Mouse (Mus musculus): Measurements from ENCODE around the gene Nrp2. TPM values are rescaled to one million over a fixed set of nuclear protein-coding genes. Genes with fewer than 3 reads are reported as not detected.

Gene Nrp2
- polyA plus RNA-seq, 1 experiment from 2014 or later = 7.1 TPM

- H3K36me3 ChIP-seq (ENCODE audit: control insufficient read depth, insufficient read depth, low read length) = no peaks in the 10 kb centered on the region
- H3K9me3 ChIP-seq (ENCODE audit: control insufficient read depth, low read length) = no peaks in the 10 kb centered on the region
- H3K4me2 ChIP-seq (replicated peaks; ENCODE audit: low read depth, low read length) = peak overlapping the region; percentile 92
- H3K9ac ChIP-seq (ENCODE audit: low read depth, low read length) = peak overlapping the region; percentile 64; the same call in 1 of the 2 replicates
- no peak overlapping the region for H3K27ac ChIP-seq (ENCODE audit: low read depth, low read length)
- peaks cover 29% of the 10 kb centered on the region; the same call in 1 of the 2 replicates for H3K4me1 ChIP-seq (ENCODE audit: control insufficient read depth, insufficient read depth, low read length)
- 6% methylated on average over 17 of the region's 17 CpGs for WGBS
- no peak for ATAC-seq (ENCODE audit: low FRiP score, low TSS enrichment)
- H3K4me3 ChIP-seq (ENCODE audit: low read length) = peak overlapping the region; percentile 58
- peaks cover 54% of the 10 kb centered on the region for H3K27me3 ChIP-seq (ENCODE audit: control insufficient read depth, insufficient read depth, low read length)
These were observed 5.1 kb downstream of the Nrp2 start for GRCm38 (mm10) chr1:62707913-62708860.

GRCm38 (mm10) chr1:62709770-62710335, 6.8 kb downstream of the Nrp2 start:
- Histone ChIP-seq H3K36me3 (ENCODE audit: control insufficient read depth, insufficient read depth, low read length) (no peaks in the 10 kb centered on the region), H3K4me3 (ENCODE audit: low read length) (no peak overlapping the region), H3K27me3 (ENCODE audit: control insufficient read depth, insufficient read depth, low read length) (peaks cover 43% of the 10 kb centered on the region), H3K9me3 (ENCODE audit: control insufficient read depth, low read length) (no peaks in the 10 kb centered on the region), H3K4me2 (replicated peaks; ENCODE audit: low read depth, low read length) (no peak overlapping the region), H3K27ac (ENCODE audit: low read depth, low read length) (no peak overlapping the region), H3K9ac (ENCODE audit: low read depth, low read length) (no peak overlapping the region), H3K4me1 (ENCODE audit: control insufficient read depth, insufficient read depth, low read length) (peaks cover 29% of the 10 kb centered on the region; the same call in 1 of the 2 replicates)
- 21% methylated on average over 5 of the region's 5 CpGs for whole genome bisulfite sequencing
- no peak for ATAC-seq (ENCODE audit: low FRiP score, low TSS enrichment)

GRCm38 (mm10) chr1:62713021-62713676, 10.1 kb downstream of the Nrp2 start:
- Histone ChIP-seq H3K4me2 (replicated peaks; ENCODE audit: low read depth, low read length) (no peak overlapping the region), H3K9me3 (ENCODE audit: control insufficient read depth, low read length) (no peaks in the 10 kb centered on the region), H3K4me3 (ENCODE audit: low read length) (no peak overlapping the region), H3K9ac (ENCODE audit: low read depth, low read length) (no peak overlapping the region), H3K27ac (ENCODE audit: low read depth, low read length) (no peak overlapping the region), H3K36me3 (ENCODE audit: control insufficient read depth, insufficient read depth, low read length) (no peaks in the 10 kb centered on the region), H3K27me3 (ENCODE audit: control insufficient read depth, insufficient read depth, low read length) (peaks cover 15% of the 10 kb centered on the region), H3K4me1 (ENCODE audit: control insufficient read depth, insufficient read depth, low read length) (peaks cover 23% of the 10 kb centered on the region)
- no peak for ATAC-seq (ENCODE audit: low FRiP score, low TSS enrichment)
- 67% methylated on average over 17 of the region's 17 CpGs for WGBS

DNA sequence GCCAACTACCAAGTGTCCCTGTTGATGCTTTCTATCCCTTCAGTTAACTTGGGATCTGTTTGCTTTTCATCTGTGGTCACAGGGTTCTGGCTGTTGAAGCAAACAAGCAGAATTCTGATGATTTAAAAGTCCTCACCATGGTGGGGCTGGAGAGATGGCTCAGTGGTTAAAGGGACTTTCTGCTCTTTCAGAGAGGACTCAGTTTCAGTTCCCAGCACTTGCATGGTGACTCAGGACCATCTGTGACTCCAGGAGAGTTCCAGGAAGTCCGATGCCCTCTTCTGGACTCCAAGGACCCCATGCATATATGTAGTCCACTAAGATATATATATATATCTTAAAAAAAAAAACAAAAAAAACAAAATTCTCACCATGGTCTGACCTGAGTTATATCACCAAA, 11.9 kb downstream of the Nrp2 start:
- Histone ChIP-seq H3K9ac (ENCODE audit: low read depth, low read length) (no peak overlapping the region), H3K4me1 (ENCODE audit: control insufficient read depth, insufficient read depth, low read length) (peaks cover 22% of the 10 kb centered on the region), H3K36me3 (ENCODE audit: control insufficient read depth, insufficient read depth, low read length) (no peaks in the 10 kb centered on the region), H3K27ac (ENCODE audit: low read depth, low read length) (no peak overlapping the region), H3K27me3 (ENCODE audit: control insufficient read depth, insufficient read depth, low read length) (peaks cover 7% of the 10 kb centered on the region), H3K4me3 (ENCODE audit: low read length) (no peak overlapping the region), H3K9me3 (ENCODE audit: control insufficient read depth, low read length) (no peaks in the 10 kb centered on the region), H3K4me2 (replicated peaks; ENCODE audit: low read depth, low read length) (no peak overlapping the region)
- WGBS = 95% methylated on average over 1 of the region's 1 CpGs
- no peak for ATAC-seq (ENCODE audit: low FRiP score, low TSS enrichment)

- Histone ChIP-seq H3K27ac (ENCODE audit: low read depth, low read length) (no peak overlapping the region), H3K9ac (ENCODE audit: low read depth, low read length) (no peak overlapping the region), H3K4me3 (ENCODE audit: low read length) (no peak overlapping the region), H3K36me3 (ENCODE audit: control insufficient read depth, insufficient read depth, low read length) (no peaks in the 10 kb centered on the region), H3K27me3 (ENCODE audit: control insufficient read depth, insufficient read depth, low read length) (peaks cover under 1% of the 10 kb centered on the region), H3K4me2 (replicated peaks; ENCODE audit: low read depth, low read length) (no peak overlapping the region), H3K4me1 (ENCODE audit: control insufficient read depth, insufficient read depth, low read length) (peaks cover 16% of the 10 kb centered on the region), H3K9me3 (ENCODE audit: control insufficient read depth, low read length) (no peaks in the 10 kb centered on the region)
- WGBS = 41% methylated on average over 4 of the region's 4 CpGs
- no peak for ATAC-seq (ENCODE audit: low FRiP score, low TSS enrichment)
These were observed 12.6 kb downstream of the Nrp2 start for GRCm38 (mm10) chr1:62715692-62716091.

- H3K4me3 ChIP-seq (ENCODE audit: low read length) = no peak overlapping the region
- no peak overlapping the region for H3K4me2 ChIP-seq (replicated peaks; ENCODE audit: low read depth, low read length)
- H3K36me3 ChIP-seq (ENCODE audit: control insufficient read depth, insufficient read depth, low read length) = no peaks in the 10 kb centered on the region
- H3K4me1 ChIP-seq (ENCODE audit: control insufficient read depth, insufficient read depth, low read length) = peaks cover 16% of the 10 kb centered on the region
- ATAC-seq (ENCODE audit: low FRiP score, low TSS enrichment) = no peak
- no peak overlapping the region; the same call in 1 of the 2 replicates for H3K9ac ChIP-seq (ENCODE audit: low read depth, low read length)
- H3K27ac ChIP-seq (ENCODE audit: low read depth, low read length) = no peak overlapping the region
- WGBS = 27% methylated on average over 10 of the region's 10 CpGs
- H3K27me3 ChIP-seq (ENCODE audit: control insufficient read depth, insufficient read depth, low read length) = no peaks in the 10 kb centered on the region; the same call in 1 of the 2 replicates
- H3K9me3 ChIP-seq (ENCODE audit: control insufficient read depth, low read length) = no peaks in the 10 kb centered on the region
These were observed 13.9 kb downstream of the Nrp2 start for GRCm38 (mm10) chr1:62716836-62717478.

DNA sequence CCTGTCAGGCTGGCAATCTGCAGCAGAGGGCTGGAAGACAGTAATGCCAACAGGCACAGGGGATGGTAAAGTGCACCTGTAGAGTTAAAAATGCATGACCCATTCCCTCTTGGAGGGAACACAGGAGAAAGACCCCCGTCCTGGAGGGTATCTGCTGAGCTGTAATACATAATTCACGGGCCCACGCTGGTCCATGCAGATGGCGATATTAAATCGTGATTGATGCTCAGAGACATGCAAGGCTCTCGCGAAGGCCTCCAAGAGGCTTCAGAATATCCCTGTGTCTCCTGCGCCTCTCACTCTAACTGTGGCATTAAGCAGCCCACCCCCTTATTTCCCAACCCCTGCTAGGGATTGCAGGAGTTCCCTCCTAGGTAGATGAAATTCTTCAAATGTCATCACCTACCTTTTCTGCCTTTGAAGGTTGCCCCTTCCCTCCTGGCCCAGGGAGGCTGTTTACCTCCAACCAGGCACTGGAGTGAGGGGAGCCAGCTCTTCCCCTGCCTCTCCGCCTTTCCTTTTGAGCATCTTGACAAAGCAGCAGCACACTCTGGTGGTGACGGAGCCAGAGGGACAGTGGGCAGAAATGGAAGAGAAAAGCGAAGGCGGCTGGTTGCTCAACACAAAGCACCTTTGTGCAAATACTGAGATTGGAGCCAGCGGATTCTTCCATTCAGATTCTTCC, 14.6 kb downstream of the Nrp2 start:
- 63% methylated on average over 13 of the region's 13 CpGs for WGBS
- Histone ChIP-seq H3K9me3 (ENCODE audit: control insufficient read depth, low read length) (no peaks in the 10 kb centered on the region), H3K27me3 (ENCODE audit: control insufficient read depth, insufficient read depth, low read length) (no peaks in the 10 kb centered on the region; the same call in 1 of the 2 replicates), H3K4me1 (ENCODE audit: control insufficient read depth, insufficient read depth, low read length) (peaks cover 16% of the 10 kb centered on the region), H3K4me3 (ENCODE audit: low read length) (no peak overlapping the region), H3K9ac (ENCODE audit: low read depth, low read length) (no peak overlapping the region), H3K27ac (ENCODE audit: low read depth, low read length) (no peak overlapping the region), H3K36me3 (ENCODE audit: control insufficient read depth, insufficient read depth, low read length) (no peaks in the 10 kb centered on the region), H3K4me2 (replicated peaks; ENCODE audit: low read depth, low read length) (no peak overlapping the region)
- no peak for ATAC-seq (ENCODE audit: low FRiP score, low TSS enrichment)

GRCm38 (mm10) chr1:62718237-62718571, 15.1 kb downstream of the Nrp2 start:
- Histone ChIP-seq H3K9me3 (ENCODE audit: control insufficient read depth, low read length) (no peaks in the 10 kb centered on the region), H3K4me2 (replicated peaks; ENCODE audit: low read depth, low read length) (no peak overlapping the region), H3K27me3 (ENCODE audit: control insufficient read depth, insufficient read depth, low read length) (no peaks in the 10 kb centered on the region; the same call in 1 of the 2 replicates), H3K4me3 (ENCODE audit: low read length) (no peak overlapping the region), H3K9ac (ENCODE audit: low read depth, low read length) (no peak overlapping the region), H3K36me3 (ENCODE audit: control insufficient read depth, insufficient read depth, low read length) (no peaks in the 10 kb centered on the region), H3K27ac (ENCODE audit: low read depth, low read length) (no peak overlapping the region), H3K4me1 (ENCODE audit: control insufficient read depth, insufficient read depth, low read length) (peaks cover 16% of the 10 kb centered on the region)
- 53% methylated on average over 5 of the region's 5 CpGs for WGBS
- no peak for ATAC-seq (ENCODE audit: low FRiP score, low TSS enrichment)
